Mouse (Mus musculus): ENCODE results near the gene Tnk1. TPM values are rescaled to one million over a fixed set of nuclear protein-coding genes. Genes with fewer than 3 reads are reported as not detected.
A peak's percentile ranks its signal among the peaks of the same experiment; 100 is the strongest.
"Not testable (repeated sequence)": the region's sequence is repeated elsewhere in the genome, so short reads cannot be mapped to it uniquely, and the experiment has no call there.

Gene Tnk1
- polyA plus RNA-seq, 1 experiment from 2014 or later = 0.23 TPM

- Histone ChIP-seq H3K9ac (ENCODE audit: low read length) (no peak overlapping the region), H3K9me3 (ENCODE audit: control insufficient read depth, low read length) (no peaks in the 10 kb centered on the region), H3K36me3 (ENCODE audit: control insufficient read depth, insufficient read depth, low read length) (no peaks in the 10 kb centered on the region), H3K4me3 (ENCODE audit: low read depth, low read length) (no peak overlapping the region), H3K27ac (ENCODE audit: low read depth, low read length) (no peak overlapping the region), H3K4me2 (ENCODE audit: low read depth) (no peak overlapping the region), H3K27me3 (ENCODE audit: control insufficient read depth, insufficient read depth, low read length) (no peaks in the 10 kb centered on the region), H3K4me1 (ENCODE audit: control insufficient read depth, insufficient read depth, low read length) (no peaks in the 10 kb centered on the region)
- ATAC-seq (ENCODE audit: insufficient read depth, low FRiP score, low TSS enrichment) (no peak), DNase-seq (ENCODE audit: low spot score) (no peak)
- WGBS = 84% methylated on average over 7 of the region's 7 CpGs
Observed at GRCm38 (mm10) chr11:69871822-69872221, 13.3 kb upstream of the Tnk1 start.

GRCm38 (mm10) chr11:69870289-69871069 lies 11.9 kb upstream of the Tnk1 start:
- no peaks in the 10 kb centered on the region for H3K4me1 ChIP-seq (ENCODE audit: control insufficient read depth, insufficient read depth, low read length)
- no peaks in the 10 kb centered on the region for H3K36me3 ChIP-seq (ENCODE audit: control insufficient read depth, insufficient read depth, low read length)
- H3K9ac ChIP-seq (ENCODE audit: low read length) = no peak overlapping the region
- 94% methylated on average over 2 of the region's 2 CpGs for WGBS
- H3K27ac ChIP-seq (ENCODE audit: low read depth, low read length) = no peak overlapping the region
- H3K4me2 ChIP-seq (ENCODE audit: low read depth) = no peak overlapping the region
- no peaks in the 10 kb centered on the region for H3K9me3 ChIP-seq (ENCODE audit: control insufficient read depth, low read length)
- no peak for ATAC-seq (ENCODE audit: insufficient read depth, low FRiP score, low TSS enrichment)
- no peaks in the 10 kb centered on the region for H3K27me3 ChIP-seq (ENCODE audit: control insufficient read depth, insufficient read depth, low read length)
- H3K4me3 ChIP-seq (ENCODE audit: low read depth, low read length) = no peak overlapping the region
- no peak for DNase-seq (ENCODE audit: low spot score)

GRCm38 (mm10) chr11:69867335-69867734 lies 8.8 kb upstream of the Tnk1 start:
- no peak for ATAC-seq (ENCODE audit: insufficient read depth, low FRiP score, low TSS enrichment)
- Histone ChIP-seq H3K36me3 (ENCODE audit: control insufficient read depth, insufficient read depth, low read length) (no peaks in the 10 kb centered on the region), H3K9ac (ENCODE audit: low read length) (no peak overlapping the region), H3K4me2 (ENCODE audit: low read depth) (no peak overlapping the region), H3K4me3 (ENCODE audit: low read depth, low read length) (no peak overlapping the region), H3K9me3 (ENCODE audit: control insufficient read depth, low read length) (no peaks in the 10 kb centered on the region), H3K27ac (ENCODE audit: low read depth, low read length) (no peak overlapping the region), H3K27me3 (ENCODE audit: control insufficient read depth, insufficient read depth, low read length) (no peaks in the 10 kb centered on the region), H3K4me1 (ENCODE audit: control insufficient read depth, insufficient read depth, low read length) (no peaks in the 10 kb centered on the region)
- WGBS = 73% methylated on average over 9 of the region's 9 CpGs
- no peak for DNase-seq (ENCODE audit: low spot score)

GRCm38 (mm10) chr11:69865561-69865960 lies 7.0 kb upstream of the Tnk1 start:
- H3K4me2 ChIP-seq (ENCODE audit: low read depth) = no peak overlapping the region
- ATAC-seq (ENCODE audit: insufficient read depth, low FRiP score, low TSS enrichment) (no peak), DNase-seq (ENCODE audit: low spot score) (no peak)
- no peaks in the 10 kb centered on the region for H3K9me3 ChIP-seq (ENCODE audit: control insufficient read depth, low read length)
- H3K9ac ChIP-seq (ENCODE audit: low read length) = no peak overlapping the region
- no peaks in the 10 kb centered on the region for H3K4me1 ChIP-seq (ENCODE audit: control insufficient read depth, insufficient read depth, low read length)
- H3K27ac ChIP-seq (ENCODE audit: low read depth, low read length) = no peak overlapping the region
- 87% methylated on average over 9 of the region's 9 CpGs for WGBS
- no peaks in the 10 kb centered on the region for H3K36me3 ChIP-seq (ENCODE audit: control insufficient read depth, insufficient read depth, low read length)
- H3K27me3 ChIP-seq (ENCODE audit: control insufficient read depth, insufficient read depth, low read length) = no peaks in the 10 kb centered on the region
- H3K4me3 ChIP-seq (ENCODE audit: low read depth, low read length) = no peak overlapping the region

- WGBS = 61% methylated on average over 8 of the region's 8 CpGs
- Histone ChIP-seq H3K27me3 (ENCODE audit: control insufficient read depth, insufficient read depth, low read length) (peaks cover under 1% of the 10 kb centered on the region), H3K27ac (ENCODE audit: low read depth, low read length) (no peak overlapping the region), H3K4me1 (ENCODE audit: control insufficient read depth, insufficient read depth, low read length) (no peaks in the 10 kb centered on the region), H3K36me3 (ENCODE audit: control insufficient read depth, insufficient read depth, low read length) (no peaks in the 10 kb centered on the region), H3K4me3 (ENCODE audit: low read depth, low read length) (no peak overlapping the region), H3K4me2 (ENCODE audit: low read depth) (no peak overlapping the region), H3K9ac (ENCODE audit: low read length) (no peak overlapping the region), H3K9me3 (ENCODE audit: control insufficient read depth, low read length) (no peaks in the 10 kb centered on the region)
- no peak for ATAC-seq (ENCODE audit: insufficient read depth, low FRiP score, low TSS enrichment)
- DNase-seq (ENCODE audit: low spot score) = no peak
Observed at GRCm38 (mm10) chr11:69864138-69864860, 5.8 kb upstream of the Tnk1 start.

- not testable (repeated sequence) for ATAC-seq (ENCODE audit: insufficient read depth, low FRiP score, low TSS enrichment); H3K27ac ChIP-seq (ENCODE audit: low read depth, low read length); H3K36me3 ChIP-seq (ENCODE audit: control insufficient read depth, insufficient read depth, low read length); H3K9ac ChIP-seq (ENCODE audit: low read length); H3K4me1 ChIP-seq (ENCODE audit: control insufficient read depth, insufficient read depth, low read length); H3K4me2 ChIP-seq (ENCODE audit: low read depth); H3K4me3 ChIP-seq (ENCODE audit: low read depth, low read length); H3K9me3 ChIP-seq (ENCODE audit: control insufficient read depth, low read length); DNase-seq (ENCODE audit: low spot score); H3K27me3 ChIP-seq (ENCODE audit: control insufficient read depth, insufficient read depth, low read length)
- WGBS = 78% methylated on average over 3 of the region's 3 CpGs
Observed at GRCm38 (mm10) chr11:69863729-69864128, 5.2 kb upstream of the Tnk1 start.

GRCm38 (mm10) chr11:69855347-69855746 lies 3.2 kb downstream of the Tnk1 start:
- Histone ChIP-seq H3K36me3 (ENCODE audit: control insufficient read depth, insufficient read depth, low read length) (peaks cover 3% of the 10 kb centered on the region), H3K27me3 (ENCODE audit: control insufficient read depth, insufficient read depth, low read length) (peaks cover 13% of the 10 kb centered on the region), H3K27ac (ENCODE audit: low read depth, low read length) (no peak overlapping the region), H3K9ac (ENCODE audit: low read length) (no peak overlapping the region), H3K4me2 (ENCODE audit: low read depth) (no peak overlapping the region), H3K4me1 (ENCODE audit: control insufficient read depth, insufficient read depth, low read length) (no peaks in the 10 kb centered on the region), H3K9me3 (ENCODE audit: control insufficient read depth, low read length) (no peaks in the 10 kb centered on the region), H3K4me3 (ENCODE audit: low read depth, low read length) (no peak overlapping the region)
- 30% methylated on average over 16 of the region's 16 CpGs for WGBS
- ATAC-seq (ENCODE audit: insufficient read depth, low FRiP score, low TSS enrichment) (0 out of 2 replicates have a peak, but pooled peaks have one; percentile 63), DNase-seq (ENCODE audit: low spot score) (peak; percentile 69)

GRCm38 (mm10) chr11:69854680-69855079 lies 3.9 kb downstream of the Tnk1 start:
- DNase-seq (ENCODE audit: low spot score) (no peak), ATAC-seq (ENCODE audit: insufficient read depth, low FRiP score, low TSS enrichment) (no peak)
- Histone ChIP-seq H3K27ac (ENCODE audit: low read depth, low read length) (no peak overlapping the region), H3K9me3 (ENCODE audit: control insufficient read depth, low read length) (no peaks in the 10 kb centered on the region), H3K4me3 (ENCODE audit: low read depth, low read length) (no peak overlapping the region), H3K27me3 (ENCODE audit: control insufficient read depth, insufficient read depth, low read length) (peaks cover 13% of the 10 kb centered on the region), H3K4me2 (ENCODE audit: low read depth) (no peak overlapping the region), H3K9ac (ENCODE audit: low read length) (no peak overlapping the region), H3K4me1 (ENCODE audit: control insufficient read depth, insufficient read depth, low read length) (no peaks in the 10 kb centered on the region), H3K36me3 (ENCODE audit: control insufficient read depth, insufficient read depth, low read length) (peaks cover 6% of the 10 kb centered on the region)
- WGBS = 89% methylated on average over 10 of the region's 10 CpGs

GRCm38 (mm10) chr11:69853994-69854393 lies 4.5 kb downstream of the Tnk1 start:
- 80% methylated on average over 7 of the region's 7 CpGs for WGBS
- ATAC-seq (ENCODE audit: insufficient read depth, low FRiP score, low TSS enrichment) = no peak
- DNase-seq (ENCODE audit: low spot score) = no peak
- Histone ChIP-seq H3K36me3 (ENCODE audit: control insufficient read depth, insufficient read depth, low read length) (peaks cover 7% of the 10 kb centered on the region), H3K4me3 (ENCODE audit: low read depth, low read length) (no peak overlapping the region), H3K4me1 (ENCODE audit: control insufficient read depth, insufficient read depth, low read length) (no peaks in the 10 kb centered on the region), H3K9me3 (ENCODE audit: control insufficient read depth, low read length) (no peaks in the 10 kb centered on the region), H3K27ac (ENCODE audit: low read depth, low read length) (0 out of 2 replicates have a peak overlapping the region, but pooled peaks have one; percentile 17), H3K27me3 (ENCODE audit: control insufficient read depth, insufficient read depth, low read length) (peaks cover 10% of the 10 kb centered on the region), H3K4me2 (ENCODE audit: low read depth) (no peak overlapping the region), H3K9ac (ENCODE audit: low read length) (no peak overlapping the region)

Data from neural tube, embryonic 11.5 days (tissue).